Mouse (Mus musculus) forebrain, postnatal 0 days (tissue): Measurements from ENCODE around the gene Ier2. TPM values are rescaled to one million over a fixed set of nuclear protein-coding genes. Genes with fewer than 3 reads are reported as not detected.
A peak's percentile ranks its signal among the peaks of the same experiment; 100 is the strongest.

Source experiments
- ATAC-seq: fragments of 200-750 bp; cut with Nextera tagmentation; 2 replicates; pipeline ENCODE4 v1.8.0; 2017; ENCODE audit warnings: mild to moderate bottlenecking, moderate library complexity
- DNase-seq: peaks from one replicate; pipeline ENCODE4 v3.0.0-alpha.2; 2015
- H3K27ac ChIP-seq: fragments of 300-500 bp; sonication (generic); 2 replicates; pipeline ENCODE4 v1.5.1; 2014; ENCODE audit warnings: low read depth, mild to moderate bottlenecking, antibody characterized with exemption, low read length, moderate library complexity, mixed read lengths
- H3K27me3 ChIP-seq: fragments of 300-500 bp; sonication (generic); 2 replicates; pipeline ENCODE4 v1.6.1; 2014; ENCODE audit warnings: mild to moderate bottlenecking, low read length, mixed read lengths; ENCODE audit not compliant: insufficient read depth
- H3K36me3 ChIP-seq: fragments of 300-500 bp; sonication (generic); 2 replicates; pipeline ENCODE4 v1.6.1; 2014; ENCODE audit warnings: mild to moderate bottlenecking, moderate library complexity; ENCODE audit not compliant: insufficient read depth
- H3K4me1 ChIP-seq: fragments of 300-500 bp; sonication (generic); 2 replicates; pipeline ENCODE4 v1.6.1; 2014; ENCODE audit warnings: antibody characterized with exemption; ENCODE audit not compliant: insufficient read depth
- H3K4me2 ChIP-seq: fragments of 300-500 bp; sonication (generic); 2 replicates; pipeline ENCODE4 v1.6.1; 2014; ENCODE audit warnings: low read depth, mild to moderate bottlenecking, moderate library complexity
- H3K4me3 ChIP-seq: fragments of 300-500 bp; sonication (generic); 2 replicates; pipeline ENCODE4 v1.5.1; 2014; ENCODE audit warnings: low read depth, low read length, mixed read lengths
- H3K9ac ChIP-seq: fragments of 300-500 bp; sonication (generic); 2 replicates; pipeline ENCODE4 v1.6.1; 2014; ENCODE audit warnings: mild to moderate bottlenecking
- H3K9me3 ChIP-seq: fragments of 300-500 bp; sonication (generic); 2 replicates; pipeline ENCODE4 v1.6.1; 2016; ENCODE audit warnings: low read length
- CTCF ChIP-seq: sonication (generic); IDR thresholded peaks from 2 replicates; pipeline ENCODE4 v1.5.1; 2016; ENCODE audit warnings: antibody characterized with exemption, control low read depth, low read depth
- WGBS: fragments of 180-500 bp; shearing (Covaris S2); extraction: QIAGEN DNeasy Blood & Tissue Kit; methylation state at CpG from one replicate; pipeline ENCODE4 v1.1.7; 2014; 5-methylcytosine and 5-hydroxymethylcytosine counted together
- polyA plus RNA-seq: library from polyadenylated mRNA; unstranded; fragments of >200 nt; fragmentation: Nextera tagmentation; extraction: Ambion mirVana; gene quantifications from 2 replicates; pipeline ENCODE4 v1.2.1, GENCODE M21; 2015
- total RNA-seq: library from RNA; depleted of rRNA; stranded (reverse); fragments of >200 nt; gene quantifications from 2 replicates; pipeline ENCODE4 v1.2.3, GENCODE M21; 2014

Ier2 gene
- total and polyA plus RNA-seq, 2 experiments from 2014 or later = 8.5 to 19.3 TPM

- DNase-seq = no peak
- Histone ChIP-seq H3K9me3 (no peaks in the 10 kb centered on the region), H3K4me3 (no peak overlapping the region), H3K27me3 (no peaks in the 10 kb centered on the region), H3K4me1 (no peaks in the 10 kb centered on the region), H3K4me2 (no peak overlapping the region), H3K9ac (no peak overlapping the region), H3K36me3 (peaks cover 32% of the 10 kb centered on the region), H3K27ac (no peak overlapping the region)
- TF ChIP-seq CTCF = no peak
- no peak for ATAC-seq
- 80% methylated on average over 6 of the region's 6 CpGs for WGBS
Observed at GRCm38 (mm10) chr8:84668731-84669485, 6.3 kb upstream of the Ier2 start.

- no peaks in the 10 kb centered on the region for H3K9me3 ChIP-seq
- DNase-seq (no peak), ATAC-seq (no peak)
- H3K36me3 ChIP-seq = peaks cover 25% of the 10 kb centered on the region
- no peak overlapping the region for H3K9ac ChIP-seq
- H3K4me1 ChIP-seq = peaks cover 5% of the 10 kb centered on the region
- TF ChIP-seq CTCF = no peak
- no peak overlapping the region for H3K27ac ChIP-seq
- H3K4me3 ChIP-seq = no peak overlapping the region
- H3K27me3 ChIP-seq = no peaks in the 10 kb centered on the region
- H3K4me2 ChIP-seq = no peak overlapping the region
- 87% methylated on average over 1 of the region's 1 CpGs for WGBS
Observed at GRCm38 (mm10) chr8:84668081-84668480, 5.4 kb upstream of the Ier2 start.

- Histone ChIP-seq H3K9ac (peak overlapping the region; percentile 56), H3K27ac (peak overlapping the region; percentile 72), H3K9me3 (no peaks in the 10 kb centered on the region), H3K4me1 (peaks cover 7% of the 10 kb centered on the region), H3K36me3 (peaks cover 13% of the 10 kb centered on the region; the same call in 1 of the 2 replicates), H3K4me3 (peak overlapping the region; percentile 48), H3K4me2 (peak overlapping the region; percentile 62), H3K27me3 (no peaks in the 10 kb centered on the region)
- DNase-seq = no peak
- 3% methylated on average over 14 of the region's 14 CpGs for WGBS
- ATAC-seq = peak; percentile 17
- no peak; the same call in 1 of the 2 replicates for TF ChIP-seq CTCF
Observed at GRCm38 (mm10) chr8:84665385-84665893, 2.8 kb upstream of the Ier2 start.

GRCm38 (mm10) chr8:84664566-84665384, 2.1 kb upstream of the Ier2 start:
- Histone ChIP-seq H3K9me3 (no peaks in the 10 kb centered on the region), H3K4me2 (peak overlapping the region; percentile 62), H3K9ac (peak overlapping the region; percentile 56), H3K4me3 (peak overlapping the region; percentile 48), H3K27me3 (no peaks in the 10 kb centered on the region), H3K36me3 (peaks cover 7% of the 10 kb centered on the region; the same call in 1 of the 2 replicates), H3K4me1 (peaks cover 7% of the 10 kb centered on the region), H3K27ac (peak overlapping the region; percentile 72)
- TF ChIP-seq CTCF = peak; percentile 75
- DNase-seq (peak; percentile 91), ATAC-seq (peak; percentile 73)
- 1% methylated on average over 29 of the region's 29 CpGs for WGBS

- H3K4me1 ChIP-seq = peaks cover 7% of the 10 kb centered on the region
- TF ChIP-seq CTCF = no peak
Observed at GRCm38 (mm10) chr8:84663483-84664327, 1.1 kb upstream of the Ier2 start.

GRCm38 (mm10) chr8:84661961-84662571, 586 bp downstream of the Ier2 start:
- Histone ChIP-seq H3K9me3 (no peaks in the 10 kb centered on the region), H3K4me3 (peak overlapping the region; percentile 57), H3K27ac (peak overlapping the region; percentile 67), H3K9ac (peak overlapping the region; percentile 46), H3K4me1 (peaks cover 7% of the 10 kb centered on the region), H3K27me3 (no peaks in the 10 kb centered on the region), H3K36me3 (no peaks in the 10 kb centered on the region), H3K4me2 (peak overlapping the region; percentile 62)
- no peak for TF ChIP-seq CTCF
- DNase-seq (no peak), ATAC-seq (peak; percentile 10)
- WGBS = 3% methylated on average over 61 of the region's 61 CpGs

More at GRCm38 (mm10) chr8:84663483-84664327, 1.1 kb upstream of the Ier2 start:
- peak; percentile 97 for DNase-seq
- WGBS = 3% methylated on average over 43 of the region's 43 CpGs
- peak overlapping the region; percentile 72 for H3K27ac ChIP-seq
- H3K27me3 ChIP-seq = no peaks in the 10 kb centered on the region
- H3K9ac ChIP-seq = peak overlapping the region; percentile 56
- H3K9me3 ChIP-seq = no peaks in the 10 kb centered on the region
- H3K36me3 ChIP-seq = peaks cover 4% of the 10 kb centered on the region; the same call in 1 of the 2 replicates
- H3K4me3 ChIP-seq = peak overlapping the region; percentile 48
- ATAC-seq = peak; percentile 72
- peak overlapping the region; percentile 62 for H3K4me2 ChIP-seq
